Mouse (Mus musculus) cerebellum, adult 2 months (tissue): Measurements from ENCODE around the gene Gm20458. TPM values are rescaled to one million over a fixed set of nuclear protein-coding genes. Genes with fewer than 3 reads are reported as not detected.

Source experiments
- DNase-seq, 2 experiments: peaks; one replicate each; pipeline ENCODE4 v3.0.0; 2021
- H3K27ac ChIP-seq: fragments of 200-500 bp; 2 replicates; pipeline ENCODE4 v1.5.1; 2012; ENCODE audit warnings: low read length, control low read depth, inconsistent platforms; ENCODE audit not compliant: insufficient read depth
- H3K27me3 ChIP-seq: fragments of 200-500 bp; 2 replicates; pipeline ENCODE4 v1.6.1; 2012; ENCODE audit warnings: inconsistent platforms, mild to moderate bottlenecking, low read length, moderate library complexity; ENCODE audit not compliant: control insufficient read depth, insufficient read depth
- H3K4me1 ChIP-seq: fragments of 200-500 bp; 2 replicates; pipeline ENCODE4 v1.6.1; 2011; ENCODE audit warnings: low read length; ENCODE audit not compliant: control insufficient read depth, insufficient read depth
- H3K4me3 ChIP-seq: fragments of 200-500 bp; replicated peaks from 2 replicates; pipeline ENCODE3; 2011; ENCODE audit warnings: mild to moderate bottlenecking, low read depth, low read length, control low read depth; ENCODE audit not compliant: insufficient read depth
- CTCF ChIP-seq: fragments of 200-500 bp; IDR thresholded peaks from 2 replicates; pipeline ENCODE4 v1.5.1; 2011; ENCODE audit warnings: low read depth, mild to moderate bottlenecking, control low read depth, low read length, moderate library complexity, borderline replicate concordance; ENCODE audit not compliant: insufficient read depth
- POLR2A ChIP-seq: fragments of 200-500 bp; IDR thresholded peaks from 2 replicates; pipeline ENCODE4 v1.6.1; 2011; ENCODE audit warnings: low read length, control low read depth, borderline replicate concordance; ENCODE audit not compliant: insufficient read depth
- WGBS: fragments of 180-500 bp; shearing (Covaris S2); methylation state at CpG from one replicate; pipeline ENCODE4 v1.1.7; 2018; 5-methylcytosine and 5-hydroxymethylcytosine counted together
- polyA plus RNA-seq: library from polyadenylated mRNA; depleted of rRNA; stranded (reverse); fragments of >200 nt; gene quantifications from 2 replicates; pipeline ENCODE4 v1.2.3, GENCODE M21; 2012

The Gm20458 gene
- polyA plus RNA-seq, 1 experiment = 16.7 TPM

DNA sequence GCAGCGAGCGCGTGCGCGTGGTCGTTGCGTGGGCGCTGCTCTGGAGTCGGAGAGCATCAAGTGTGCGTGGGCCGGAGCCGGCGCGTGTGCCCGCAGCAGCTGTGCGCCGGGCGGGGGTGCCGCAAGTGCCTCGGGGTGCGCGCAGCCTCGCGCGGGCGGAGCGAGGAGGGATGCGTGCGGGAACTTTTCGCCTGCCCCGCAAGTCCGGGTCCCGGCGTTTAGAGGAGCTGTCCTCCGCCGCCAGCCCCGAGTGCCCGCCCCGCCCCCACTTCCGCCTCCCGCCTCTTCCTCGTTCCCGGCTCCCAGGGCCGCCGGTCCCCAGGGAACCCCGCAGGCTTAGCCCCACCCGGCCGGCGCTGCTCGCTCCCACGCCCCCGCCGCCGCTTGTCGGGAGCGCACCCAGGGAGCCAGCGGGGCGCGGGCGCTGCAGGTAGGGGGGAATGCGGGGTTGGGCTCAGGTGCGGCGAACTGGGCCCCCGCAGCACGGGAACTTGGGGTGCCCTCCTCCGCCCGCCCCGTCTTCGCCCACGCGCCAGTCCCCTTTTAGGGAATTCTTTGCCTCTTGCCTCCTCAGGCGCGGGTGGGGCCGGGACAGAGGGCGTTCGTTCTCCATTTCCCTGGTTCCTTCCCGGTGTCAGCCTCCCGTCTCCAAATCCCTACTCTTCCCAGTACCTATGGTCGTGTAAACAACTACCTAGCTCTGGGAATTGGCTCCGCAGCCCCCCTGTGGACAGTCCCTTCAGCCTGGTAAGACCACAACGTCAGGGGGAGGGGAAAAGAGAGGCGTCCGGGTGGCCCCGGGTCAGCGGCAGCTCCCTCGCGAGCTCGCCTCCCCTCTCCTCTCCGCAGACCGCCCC lies 25.7 kb downstream of the Gm20458 start:
- DNase-seq = peak; percentile 83 to 84
- peak overlapping the region; percentile 85 for H3K27ac ChIP-seq
- no peaks in the 10 kb centered on the region for H3K27me3 ChIP-seq
- H3K4me1 ChIP-seq = peaks cover 9% of the 10 kb centered on the region
- peak overlapping the region; percentile 55 for H3K4me3 ChIP-seq
- 0 out of 2 replicates have a peak, but pooled peaks have one; percentile 53 for TF ChIP-seq POLR2A
- no peak for TF ChIP-seq CTCF
- WGBS = under 1% methylated on average over 88 of the region's 90 CpGs

DNA sequence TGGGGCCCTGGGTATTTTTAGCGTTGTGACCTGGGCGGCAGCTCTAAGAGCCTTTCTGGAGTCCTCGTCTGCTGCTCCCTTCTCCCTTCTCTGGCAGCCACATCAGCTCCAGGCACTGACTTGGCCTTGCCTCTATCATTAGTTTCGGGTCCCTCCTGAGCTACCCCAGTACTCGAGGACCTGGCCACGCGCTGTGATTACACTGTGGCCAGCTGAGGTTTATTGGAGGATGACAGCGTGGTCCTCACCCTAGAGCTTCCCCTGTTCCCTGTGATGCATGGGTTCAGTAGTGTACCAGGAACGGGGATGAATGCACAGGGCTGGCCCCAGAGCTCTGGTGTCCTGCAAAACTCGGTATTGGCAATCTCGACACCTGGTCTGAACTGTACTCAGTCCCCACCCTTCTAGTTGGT lies 26.4 kb downstream of the Gm20458 start:
- Histone ChIP-seq H3K27ac (peak overlapping the region; percentile 85), H3K4me1 (peaks cover 9% of the 10 kb centered on the region), H3K27me3 (no peaks in the 10 kb centered on the region), H3K4me3 (peak overlapping the region; percentile 55)
- no peak for DNase-seq
- WGBS = 2% methylated on average over 11 of the region's 11 CpGs
- TF ChIP-seq CTCF = no peak
- TF ChIP-seq POLR2A = peak; percentile 26; the same call in 1 of the 2 replicates

DNA sequence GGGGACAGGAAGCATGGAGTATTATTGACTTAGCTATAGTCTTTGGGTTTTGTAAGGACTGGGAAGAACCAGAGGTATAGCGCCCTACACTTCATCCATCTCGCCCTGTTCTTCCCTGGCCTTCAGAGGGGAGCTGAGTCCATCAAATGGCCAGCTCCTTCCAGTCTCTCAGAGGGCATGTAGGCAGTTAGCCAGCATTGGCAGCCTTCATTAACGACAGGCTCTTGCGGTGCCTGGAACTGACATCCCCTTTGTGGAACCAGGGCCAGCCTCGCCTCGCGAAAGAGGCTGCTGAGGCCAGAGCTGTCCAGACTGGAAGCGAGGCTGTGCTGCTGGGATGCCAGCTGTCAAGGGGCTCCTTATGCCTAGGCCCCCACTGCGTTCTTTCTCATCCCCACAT lies 27.0 kb downstream of the Gm20458 start:
- no peak for TF ChIP-seq CTCF
- 0 out of 2 replicates have a peak, but pooled peaks have one; percentile 20 for TF ChIP-seq POLR2A
- Histone ChIP-seq H3K4me3 (peak overlapping the region; percentile 55), H3K4me1 (peaks cover 9% of the 10 kb centered on the region), H3K27me3 (no peaks in the 10 kb centered on the region), H3K27ac (peak overlapping the region; percentile 85)
- whole genome bisulfite sequencing = 7% methylated on average over 9 of the region's 9 CpGs
- DNase-seq = peak; percentile 77 to 84

DNA sequence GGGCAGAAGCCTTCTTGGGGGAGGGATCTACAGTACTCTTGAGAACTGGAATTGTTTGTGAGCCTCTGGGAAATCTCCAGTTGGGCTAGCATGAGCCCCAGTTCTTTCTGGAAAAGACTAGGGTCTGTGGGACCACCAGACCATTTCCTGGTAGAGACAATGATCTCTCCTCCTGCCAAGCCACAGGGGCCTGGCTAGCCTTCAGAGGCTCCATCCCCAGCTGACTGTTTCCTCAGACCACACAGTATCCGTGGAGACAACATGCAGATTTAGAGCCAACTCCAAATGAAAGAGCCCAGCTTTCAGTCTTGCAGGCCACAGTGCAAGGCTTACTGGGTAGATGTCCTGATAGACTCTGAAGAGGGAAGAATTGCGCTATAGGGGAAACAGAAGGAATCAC lies 33.4 kb downstream of the Gm20458 start:
- no peak overlapping the region; the same call in 1 of the 2 replicates for H3K27ac ChIP-seq
- peak in 1 of 2 experiments; percentile 36 for DNase-seq
- H3K4me1 ChIP-seq = no peaks in the 10 kb centered on the region
- no peak overlapping the region for H3K4me3 ChIP-seq
- no peaks in the 10 kb centered on the region for H3K27me3 ChIP-seq
- WGBS = 37% methylated on average over 2 of the region's 2 CpGs
- TF ChIP-seq CTCF = no peak
- no peak for TF ChIP-seq POLR2A

DNA sequence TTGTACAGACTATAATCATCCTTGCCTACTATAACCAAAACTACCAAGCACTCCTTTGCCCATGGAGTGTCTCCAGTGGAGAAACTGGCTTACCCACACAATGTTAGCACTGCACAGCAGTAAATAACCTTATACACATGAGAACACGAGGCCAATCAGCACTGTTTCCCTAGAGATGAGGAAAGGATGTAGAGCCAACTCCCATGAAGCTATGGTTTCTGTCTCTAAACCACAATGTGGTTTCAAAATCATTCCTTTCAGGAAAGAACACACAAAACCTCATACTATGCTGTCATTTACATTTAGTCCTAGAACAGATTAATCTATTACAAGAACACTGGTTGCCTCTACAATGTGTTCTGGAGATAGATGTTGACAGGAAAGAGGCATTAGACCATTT lies 35.6 kb downstream of the Gm20458 start:
- Histone ChIP-seq H3K4me1 (0 out of 2 replicates have a peak, but pooled peaks cover 4% of the 10 kb centered on the region), H3K27ac (no peak overlapping the region), H3K27me3 (no peaks in the 10 kb centered on the region), H3K4me3 (no peak overlapping the region)
- WGBS = 47% methylated on average over 1 of the region's 1 CpGs
- no peak for DNase-seq
- TF ChIP-seq POLR2A = no peak
- TF ChIP-seq CTCF = no peak

DNA sequence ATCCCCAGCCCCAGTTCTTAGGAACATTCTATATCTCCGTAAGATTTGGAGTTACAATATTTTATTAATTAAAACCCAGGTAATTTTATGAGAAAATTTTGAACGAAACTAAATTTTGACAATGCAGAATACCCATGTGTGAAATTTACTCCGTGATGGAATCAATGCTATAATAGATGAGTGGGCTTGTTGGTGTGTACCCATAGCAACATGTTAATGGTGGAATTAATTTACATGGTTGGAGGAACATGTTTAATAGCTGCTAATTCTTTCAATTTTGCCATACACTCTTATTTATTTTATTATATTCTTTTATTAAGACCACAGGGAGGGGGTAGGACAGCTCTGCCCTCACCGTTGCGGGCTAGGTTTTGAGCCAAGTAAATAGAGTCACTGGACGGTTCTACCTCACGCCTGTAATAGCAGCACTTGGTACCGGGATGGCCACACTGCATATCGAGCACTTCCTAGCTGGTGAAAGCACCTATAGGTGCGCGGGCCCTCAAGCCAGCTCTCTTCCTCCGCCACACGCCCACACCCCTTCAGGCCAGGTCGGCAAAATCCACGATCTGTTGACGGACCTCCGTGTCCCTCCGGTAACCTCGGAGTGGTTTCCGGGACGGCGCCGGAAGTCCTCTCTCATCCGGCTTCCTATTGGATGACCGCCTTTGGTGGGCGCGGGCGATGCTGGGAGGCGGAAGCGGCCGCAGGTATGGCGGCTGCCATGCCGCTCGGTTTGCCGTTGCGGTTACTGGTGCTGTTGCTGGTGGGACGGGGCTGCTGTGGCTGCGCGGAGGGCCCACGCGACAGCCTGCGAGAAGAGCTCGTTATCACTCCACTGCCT lies 36.3 kb downstream of the Gm20458 start, which contains the start of gene Pigt:
Gene Pigt (plus strand): TSS at position 674 of the 844 bp plus-strand sequence.
- Histone ChIP-seq H3K4me1 (0 out of 2 replicates have a peak, but pooled peaks cover 4% of the 10 kb centered on the region), H3K27ac (peak within 1 kb of the TSS; percentile 91), H3K27me3 (no peaks in the 10 kb centered on the region), H3K4me3 (peak within 1 kb of the TSS; percentile 99)
- WGBS = 4% methylated on average over 43 of the region's 43 CpGs
- peak; percentile 90 to 91 for DNase-seq
- TF ChIP-seq CTCF = no peak
- peak; percentile 96 for TF ChIP-seq POLR2A

DNA sequence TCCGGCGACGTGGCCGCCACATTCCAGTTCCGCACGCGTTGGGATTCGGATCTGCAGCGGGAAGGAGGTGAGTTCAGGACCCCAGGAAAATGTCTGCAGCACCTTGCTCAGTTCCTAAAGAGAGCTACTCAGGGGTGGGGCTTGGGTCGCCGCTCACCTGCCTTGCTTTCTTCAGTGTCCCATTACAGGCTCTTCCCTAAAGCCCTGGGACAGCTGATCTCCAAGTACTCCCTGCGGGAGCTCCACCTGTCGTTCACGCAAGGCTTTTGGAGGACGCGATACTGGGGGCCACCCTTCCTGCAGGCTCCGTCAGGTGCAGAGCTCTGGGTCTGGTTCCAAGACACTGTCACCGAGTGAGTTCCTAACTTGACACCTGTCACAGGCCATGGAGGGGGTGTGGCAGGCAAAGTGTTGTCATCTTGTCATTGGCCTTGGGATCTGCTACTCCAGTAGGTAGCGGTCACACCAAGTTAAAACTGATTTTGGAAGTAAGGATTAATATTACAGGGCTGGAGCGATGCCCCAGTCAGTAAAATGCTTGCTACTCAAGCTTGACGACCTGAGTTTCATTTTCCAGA lies 37.0 kb downstream of the Gm20458 start:
- Histone ChIP-seq H3K27me3 (no peaks in the 10 kb centered on the region), H3K4me3 (peak overlapping the region; percentile 99), H3K4me1 (0 out of 2 replicates have a peak, but pooled peaks cover 4% of the 10 kb centered on the region), H3K27ac (no peak overlapping the region)
- peak in 1 of 2 experiments; percentile 35 for DNase-seq
- WGBS = 5% methylated on average over 21 of the region's 21 CpGs
- no peak for TF ChIP-seq POLR2A
- TF ChIP-seq CTCF = no peak
